Mouse (Mus musculus) C2C12 (cell line): ENCODE data around the gene 9330159F19Rik. TPM values are rescaled to one million over a fixed set of nuclear protein-coding genes. Genes with fewer than 3 reads are reported as not detected.

Experiments used
- H3K27me3 ChIP-seq: one replicate; pipeline ENCODE4 v1.6.1; 2011; ENCODE audit not compliant: control insufficient read depth, insufficient read depth, insufficient read length
- H3K36me3 ChIP-seq: one replicate; pipeline ENCODE4 v1.6.1; 2011; ENCODE audit not compliant: control insufficient read depth, insufficient read depth
- H3K4me3 ChIP-seq: one replicate; pipeline ENCODE4 v1.5.1; 2011; ENCODE audit warnings: mild to moderate bottlenecking, control low read depth; ENCODE audit not compliant: poor library complexity, insufficient read depth, severe bottlenecking
- H3K79me2 ChIP-seq: one replicate; pipeline ENCODE4 v1.6.1; 2011; ENCODE audit not compliant: control insufficient read depth, insufficient read depth
- H3K79me3 ChIP-seq: one replicate; pipeline ENCODE4 v1.6.1; 2011; ENCODE audit warnings: low read depth, control low read depth
- H3ac ChIP-seq: one replicate; pipeline ENCODE3; 2011; ENCODE audit warnings: low read depth; ENCODE audit not compliant: control insufficient read depth, insufficient read length
- CEBPB ChIP-seq: IDR thresholded peaks from one replicate; pipeline ENCODE4 v1.6.1; 2011; ENCODE audit warnings: low read depth, mild to moderate bottlenecking, control low read depth, moderate library complexity
- CTCF ChIP-seq: IDR thresholded peaks from one replicate; pipeline ENCODE4 v1.5.1; 2011; ENCODE audit not compliant: control insufficient read depth, insufficient read depth, insufficient read length
- FOSL1 ChIP-seq: IDR thresholded peaks from one replicate; pipeline ENCODE4 v1.8.0; 2011; ENCODE audit warnings: mild to moderate bottlenecking, low read length; ENCODE audit not compliant: poor library complexity, insufficient read depth, severe bottlenecking
- MAX ChIP-seq: IDR thresholded peaks from one replicate; pipeline ENCODE4 v1.6.1; 2011; ENCODE audit warnings: mild to moderate bottlenecking, control low read depth
- MYOD1 ChIP-seq: IDR thresholded peaks from one replicate; pipeline ENCODE4 v1.6.1; 2011; ENCODE audit warnings: low read depth; ENCODE audit not compliant: control insufficient read depth, insufficient read length
- MYOG ChIP-seq: IDR thresholded peaks from one replicate; pipeline ENCODE4 v1.6.1; 2011; ENCODE audit not compliant: control insufficient read depth, insufficient read length; ENCODE audit errors: extremely low read depth
- USF1 ChIP-seq: IDR thresholded peaks from one replicate; pipeline ENCODE4 v1.6.1; 2011; ENCODE audit warnings: low read depth, mild to moderate bottlenecking, control low read depth, moderate library complexity
- polyA plus RNA-seq: library from polyadenylated mRNA; unstranded; fragments of >200 nt; fragmentation: generic; extraction: Trizol; gene quantifications from one replicate; pipeline ENCODE4 v1.2.1, GENCODE M21; 2012; ENCODE audit warnings: missing spikeins

9330159F19Rik gene
- polyA plus RNA-seq, 1 experiment, result 1.0 TPM

GRCm38 (mm10) chr10:29200609-29201008, 10.8 kb upstream of the 9330159F19Rik start:
- Histone ChIP-seq H3K4me3 (no peak overlapping the region), H3K79me2 (no peaks in the 10 kb centered on the region), H3ac (no peak overlapping the region), H3K79me3 (no peaks in the 10 kb centered on the region), H3K36me3 (peaks cover 17% of the 10 kb centered on the region), H3K27me3 (no peaks in the 10 kb centered on the region)
- no peak for TF ChIP-seq CEBPB
- no peak for TF ChIP-seq USF1
- no peak for TF ChIP-seq FOSL1
- no peak for TF ChIP-seq MYOG
- TF ChIP-seq MYOD1, result no peak
- TF ChIP-seq CTCF, result no peak
- TF ChIP-seq MAX, result no peak

GRCm38 (mm10) chr10:29206730-29207129, 4.7 kb upstream of the 9330159F19Rik start:
- H3K27me3 ChIP-seq, result no peaks in the 10 kb centered on the region
- H3K79me2 ChIP-seq, result no peaks in the 10 kb centered on the region
- no peaks in the 10 kb centered on the region for H3K79me3 ChIP-seq
- no peak overlapping the region for H3K4me3 ChIP-seq
- no peaks in the 10 kb centered on the region for H3K36me3 ChIP-seq
- TF ChIP-seq CTCF (peak; percentile 15), MYOD1 (no peak)
- no peak overlapping the region for H3ac ChIP-seq

- Histone ChIP-seq H3K4me3 (no peak overlapping the region), H3K27me3 (no peaks in the 10 kb centered on the region), H3ac (no peak overlapping the region), H3K79me3 (no peaks in the 10 kb centered on the region), H3K36me3 (no peaks in the 10 kb centered on the region), H3K79me2 (no peaks in the 10 kb centered on the region)
- TF ChIP-seq CEBPB, result no peak
- TF ChIP-seq FOSL1, result no peak
- peak; percentile 88 for TF ChIP-seq MYOD1
Measured at GRCm38 (mm10) chr10:29208735-29209134, 2.7 kb upstream of the 9330159F19Rik start.

GRCm38 (mm10) chr10:29213534-29214100, 2.2 kb downstream of the 9330159F19Rik start:
- Histone ChIP-seq H3K79me3 (no peaks in the 10 kb centered on the region), H3K36me3 (no peaks in the 10 kb centered on the region), H3ac (no peak overlapping the region), H3K4me3 (no peak overlapping the region), H3K79me2 (no peaks in the 10 kb centered on the region), H3K27me3 (no peaks in the 10 kb centered on the region)
- TF ChIP-seq CTCF (no peak), MYOG (no peak), CEBPB (no peak), MAX (no peak), USF1 (no peak), MYOD1 (no peak), FOSL1 (no peak)

- no peak overlapping the region for H3ac ChIP-seq
- H3K27me3 ChIP-seq, result no peaks in the 10 kb centered on the region
- H3K4me3 ChIP-seq, result no peak overlapping the region
- H3K36me3 ChIP-seq, result peaks cover 3% of the 10 kb centered on the region
- H3K79me2 ChIP-seq, result no peaks in the 10 kb centered on the region
- TF ChIP-seq USF1 (no peak), MYOG (no peak), MYOD1 (no peak), CTCF (no peak), CEBPB (no peak), MAX (no peak), FOSL1 (no peak)
- no peaks in the 10 kb centered on the region for H3K79me3 ChIP-seq
Measured at GRCm38 (mm10) chr10:29216957-29217356, 5.6 kb downstream of the 9330159F19Rik start.

GRCm38 (mm10) chr10:29217451-29217850, 6.0 kb downstream of the 9330159F19Rik start:
- no peaks in the 10 kb centered on the region for H3K27me3 ChIP-seq
- H3ac ChIP-seq, result no peak overlapping the region
- TF ChIP-seq CTCF (no peak), MYOG (no peak), USF1 (no peak), FOSL1 (no peak), MYOD1 (no peak), CEBPB (no peak), MAX (no peak)
- H3K79me2 ChIP-seq, result no peaks in the 10 kb centered on the region
- no peaks in the 10 kb centered on the region for H3K79me3 ChIP-seq
- H3K4me3 ChIP-seq, result no peak overlapping the region
- H3K36me3 ChIP-seq, result peaks cover 6% of the 10 kb centered on the region
